Mouse (Mus musculus): ENCODE results near the gene Aak1. TPM values are rescaled to one million over a fixed set of nuclear protein-coding genes. Genes with fewer than 3 reads are reported as not detected.

Gene Aak1
- total RNA-seq (2023): 209 TPM

GRCm38 (mm10) chr6:86848915-86849644 lies at the start of gene Aak1:
TSS of gene Aak1 (plus strand) at chr6:86849517.

GRCm38 (mm10) chr6:87008887-87009286 lies 159.6 kb downstream of the Aak1 start, which contains the start of gene Nfu1:
TSS of gene Nfu1 (plus strand) at chr6:87009236.

GRCm38 (mm10) chr6:87042337-87043130 lies 193.2 kb downstream of the Aak1 start, which contains the start of gene Gfpt1:
TSS of gene Gfpt1 (plus strand) at chr6:87042846.

Other genes with a start within 250 kb of the Aak1 start
- 0.85 TPM for gene Asprv1, start 221.4 kb upstream of the Aak1 start, total RNA-seq (2023)
- gene Mxd1, start 180.4 kb upstream of the Aak1 start, total RNA-seq (2023): 75.6 TPM
- 40.9 TPM for gene Snrnp27, start 165.0 kb upstream of the Aak1 start, total RNA-seq (2023)
- gene Gmcl1, start 116.1 kb upstream of the Aak1 start, total RNA-seq (2023): 36.0 TPM
- gene Anxa4, start 55.9 kb upstream of the Aak1 start, total RNA-seq (2023): 1.5 TPM
- 36.9 TPM for gene Nfu1, start 159.7 kb downstream of the Aak1 start, total RNA-seq (2023)
- gene Gfpt1, start 193.3 kb downstream of the Aak1 start, total RNA-seq (2023): 26.8 TPM

All from CD4-positive naive resting alpha-beta T cell, adult 76 days (primary cell).